Mouse (Mus musculus): ENCODE results near the gene Supt3. TPM values are rescaled to one million over a fixed set of nuclear protein-coding genes. Genes with fewer than 3 reads are reported as not detected.
A peak's percentile ranks its signal among the peaks of the same experiment; 100 is the strongest.

The Supt3 gene
- total and polyA plus RNA-seq, 2 experiments = 2.3 to 4.9 TPM

GRCm38 (mm10) chr17:44783143-44783542 lies 6.2 kb downstream of the Supt3 start:
- TF ChIP-seq POLR2A (IDR thresholded peaks at IDR 0.05; ENCODE audit: extremely low read depth, insufficient read depth, low read length) = no peak
- TF ChIP-seq CTCF (IDR thresholded peaks at IDR 0.05; ENCODE audit: low read depth, low read length) = no peak
- no peaks in the 10 kb centered on the region for H3K27me3 ChIP-seq (ENCODE audit: control insufficient read depth, insufficient read depth, low read length)
- H3K4me1 ChIP-seq (ENCODE audit: control insufficient read depth, insufficient read depth, low read length) = no peaks in the 10 kb centered on the region
- 90% methylated on average over 2 of the region's 2 CpGs for WGBS
- H3K27ac ChIP-seq (replicated peaks; ENCODE audit: insufficient read depth, low read depth, low read length) = no peak overlapping the region
- peak; percentile 13 for DNase-seq (ENCODE audit: extremely low read depth, low read depth, low spot score)
- no peak overlapping the region for H3K4me3 ChIP-seq (ENCODE audit: insufficient read depth, low read depth, low read length)
- no peak overlapping the region for H3K9ac ChIP-seq (ENCODE audit: low read depth, low read length)
- no peaks in the 10 kb centered on the region for H3K36me3 ChIP-seq (ENCODE audit: control insufficient read depth, insufficient read depth, low read length)
- no peaks in the 10 kb centered on the region; the same call in 1 of the 2 replicates for H3K79me2 ChIP-seq (ENCODE audit: control insufficient read depth, insufficient read depth, low read length)

GRCm38 (mm10) chr17:44788982-44789747 lies 12.2 kb downstream of the Supt3 start:
- Histone ChIP-seq H3K4me3 (ENCODE audit: insufficient read depth, low read depth, low read length) (no peak overlapping the region), H3K4me1 (ENCODE audit: control insufficient read depth, insufficient read depth, low read length) (no peaks in the 10 kb centered on the region), H3K27ac (replicated peaks; ENCODE audit: insufficient read depth, low read depth, low read length) (no peak overlapping the region), H3K36me3 (ENCODE audit: control insufficient read depth, insufficient read depth, low read length) (peaks cover 8% of the 10 kb centered on the region; the same call in 1 of the 2 replicates), H3K27me3 (ENCODE audit: control insufficient read depth, insufficient read depth, low read length) (no peaks in the 10 kb centered on the region), H3K79me2 (ENCODE audit: control insufficient read depth, insufficient read depth, low read length) (no peaks in the 10 kb centered on the region), H3K9ac (ENCODE audit: low read depth, low read length) (no peak overlapping the region)
- TF ChIP-seq CTCF (IDR thresholded peaks at IDR 0.05; ENCODE audit: low read depth, low read length) (no peak), POLR2A (IDR thresholded peaks at IDR 0.05; ENCODE audit: extremely low read depth, insufficient read depth, low read length) (no peak)
- DNase-seq (ENCODE audit: extremely low read depth, low read depth, low spot score) = no peak
- 89% methylated on average over 5 of the region's 5 CpGs for WGBS

GRCm38 (mm10) chr17:44792218-44792917 lies 15.4 kb downstream of the Supt3 start:
- no peak overlapping the region for H3K9ac ChIP-seq (ENCODE audit: low read depth, low read length)
- H3K4me3 ChIP-seq (ENCODE audit: insufficient read depth, low read depth, low read length) = no peak overlapping the region
- no peak overlapping the region for H3K27ac ChIP-seq (replicated peaks; ENCODE audit: insufficient read depth, low read depth, low read length)
- H3K36me3 ChIP-seq (ENCODE audit: control insufficient read depth, insufficient read depth, low read length) = peaks cover 8% of the 10 kb centered on the region
- no peak for TF ChIP-seq CTCF (IDR thresholded peaks at IDR 0.05; ENCODE audit: low read depth, low read length)
- no peak for TF ChIP-seq POLR2A (IDR thresholded peaks at IDR 0.05; ENCODE audit: extremely low read depth, insufficient read depth, low read length)
- DNase-seq (ENCODE audit: extremely low read depth, low read depth, low spot score) = no peak
- H3K27me3 ChIP-seq (ENCODE audit: control insufficient read depth, insufficient read depth, low read length) = no peaks in the 10 kb centered on the region
- 89% methylated on average over 12 of the region's 12 CpGs for WGBS
- H3K4me1 ChIP-seq (ENCODE audit: control insufficient read depth, insufficient read depth, low read length) = no peaks in the 10 kb centered on the region
- no peaks in the 10 kb centered on the region for H3K79me2 ChIP-seq (ENCODE audit: control insufficient read depth, insufficient read depth, low read length)

- Histone ChIP-seq H3K79me2 (ENCODE audit: control insufficient read depth, insufficient read depth, low read length) (no peaks in the 10 kb centered on the region), H3K9ac (ENCODE audit: low read depth, low read length) (no peak overlapping the region), H3K4me1 (ENCODE audit: control insufficient read depth, insufficient read depth, low read length) (no peaks in the 10 kb centered on the region), H3K27me3 (ENCODE audit: control insufficient read depth, insufficient read depth, low read length) (no peaks in the 10 kb centered on the region), H3K4me3 (ENCODE audit: insufficient read depth, low read depth, low read length) (no peak overlapping the region), H3K36me3 (ENCODE audit: control insufficient read depth, insufficient read depth, low read length) (peaks cover 5% of the 10 kb centered on the region), H3K27ac (replicated peaks; ENCODE audit: insufficient read depth, low read depth, low read length) (no peak overlapping the region)
- DNase-seq (ENCODE audit: extremely low read depth, low read depth, low spot score) = no peak
- TF ChIP-seq POLR2A (IDR thresholded peaks at IDR 0.05; ENCODE audit: extremely low read depth, insufficient read depth, low read length) (no peak), CTCF (IDR thresholded peaks at IDR 0.05; ENCODE audit: low read depth, low read length) (no peak)
- WGBS = 51% methylated on average over 3 of the region's 3 CpGs
These were observed 20.4 kb downstream of the Supt3 start for GRCm38 (mm10) chr17:44797331-44797730.

- H3K27ac ChIP-seq (replicated peaks; ENCODE audit: insufficient read depth, low read depth, low read length) = no peak overlapping the region
- no peak overlapping the region for H3K4me3 ChIP-seq (ENCODE audit: insufficient read depth, low read depth, low read length)
- WGBS = 94% methylated on average over 1 of the region's 1 CpGs
These were observed 30.1 kb downstream of the Supt3 start for GRCm38 (mm10) chr17:44807031-44807430.

More at GRCm38 (mm10) chr17:44807031-44807430, 30.1 kb downstream of the Supt3 start:
- Histone ChIP-seq H3K79me2 (ENCODE audit: control insufficient read depth, insufficient read depth, low read length) (no peaks in the 10 kb centered on the region; the same call in 1 of the 2 replicates), H3K4me1 (ENCODE audit: control insufficient read depth, insufficient read depth, low read length) (peaks cover 1% of the 10 kb centered on the region; the same call in 1 of the 2 replicates), H3K27me3 (ENCODE audit: control insufficient read depth, insufficient read depth, low read length) (no peaks in the 10 kb centered on the region), H3K9ac (ENCODE audit: low read depth, low read length) (no peak overlapping the region), H3K36me3 (ENCODE audit: control insufficient read depth, insufficient read depth, low read length) (no peaks in the 10 kb centered on the region)
- no peak for TF ChIP-seq CTCF (IDR thresholded peaks at IDR 0.05; ENCODE audit: low read depth, low read length)
- TF ChIP-seq POLR2A (IDR thresholded peaks at IDR 0.05; ENCODE audit: extremely low read depth, insufficient read depth, low read length) = no peak
- no peak for DNase-seq (ENCODE audit: extremely low read depth, low read depth, low spot score)
